Mouse (Mus musculus) large intestine, adult 2 months (tissue): ENCODE data around the gene Tmc5. TPM values are rescaled to one million over a fixed set of nuclear protein-coding genes. Genes with fewer than 3 reads are reported as not detected.
A peak's percentile ranks its signal among the peaks of the same experiment; 100 is the strongest.

ENCODE experiments used
- DNase-seq: peaks from one replicate; pipeline ENCODE4 v3.0.0-alpha.2; 2012; ENCODE audit warnings: low read depth, low spot score
- WGBS: fragments of 180-500 bp; shearing (Covaris S2); methylation state at CpG from one replicate; pipeline ENCODE4 v1.1.7; 2018; 5-methylcytosine and 5-hydroxymethylcytosine counted together
- polyA plus RNA-seq: library from polyadenylated mRNA; depleted of rRNA; stranded (reverse); fragments of >200 nt; gene quantifications from 2 replicates; pipeline ENCODE4 v1.2.3, GENCODE M21; 2012

The Tmc5 gene
- polyA plus RNA-seq, 1 experiment: 55.6 TPM

DNA sequence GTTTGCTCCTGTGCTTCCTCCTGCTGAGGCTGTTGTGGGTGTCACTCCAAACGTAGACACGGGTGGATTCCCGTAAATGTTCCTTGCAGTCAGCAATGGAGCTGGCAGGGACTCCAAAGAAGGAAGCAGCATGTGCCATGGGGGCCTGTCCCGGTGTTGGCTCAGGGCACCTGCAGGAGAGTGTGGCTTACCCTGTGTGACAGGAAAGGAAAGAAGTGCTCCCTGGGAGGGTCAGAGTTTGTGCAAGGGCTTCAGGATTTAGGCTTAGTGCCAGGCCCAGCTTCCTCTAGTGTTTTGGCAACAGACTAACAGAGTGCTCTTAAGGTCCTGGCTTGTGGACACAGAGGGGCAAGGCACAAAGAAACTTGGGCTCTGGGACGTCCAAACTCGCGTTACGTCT, 7.7 kb downstream of the Tmc5 start:
- DNase-seq: no peak

DNA sequence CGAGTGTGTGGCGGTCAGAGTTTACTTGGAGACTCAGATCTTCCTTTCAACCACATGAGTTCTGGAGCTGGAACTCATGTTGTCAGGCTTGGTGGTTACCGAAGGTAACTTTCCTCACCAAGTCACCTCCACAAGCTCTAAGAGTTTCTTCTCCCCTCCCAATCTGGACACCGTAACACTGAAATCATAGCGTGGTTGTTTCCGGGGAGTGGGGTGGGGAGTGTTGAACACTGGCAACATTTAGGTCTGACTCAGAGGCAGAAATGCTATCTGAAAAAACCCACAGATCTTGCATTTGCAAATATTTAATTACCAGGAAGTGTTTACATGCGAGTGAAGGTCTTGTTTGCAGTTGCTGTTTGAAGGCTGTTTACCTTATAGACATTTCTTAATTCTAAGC, 12.7 kb downstream of the Tmc5 start:
- WGBS: 73% methylated on average over 7 of the region's 7 CpGs
- DNase-seq: no peak

More for the DNA sequence above, 7.7 kb downstream of the Tmc5 start:
- 14% methylated on average over 8 of the region's 8 CpGs for WGBS

DNA sequence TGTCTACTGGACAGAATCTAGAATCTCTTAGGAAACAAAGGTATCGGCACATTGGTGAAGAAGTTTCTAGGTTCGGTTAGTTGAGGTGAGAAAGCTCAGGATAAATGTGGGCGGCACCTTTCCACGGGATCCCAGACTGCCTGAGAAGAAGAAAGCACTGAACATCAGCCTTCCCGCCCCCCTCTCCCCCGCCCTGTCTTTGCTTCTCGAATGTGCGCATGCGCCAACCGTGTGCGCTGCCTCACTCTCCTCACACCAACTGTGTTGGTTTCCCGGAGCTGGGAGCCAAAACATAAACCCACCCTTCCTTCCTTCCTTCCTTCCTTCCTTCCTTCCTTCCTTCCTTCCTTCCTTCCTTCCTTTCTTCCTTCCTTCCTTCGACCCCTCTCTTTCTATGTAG, 13.6 kb downstream of the Tmc5 start:
- 81% methylated on average over 13 of the region's 13 CpGs for WGBS
- DNase-seq: no peak

DNA sequence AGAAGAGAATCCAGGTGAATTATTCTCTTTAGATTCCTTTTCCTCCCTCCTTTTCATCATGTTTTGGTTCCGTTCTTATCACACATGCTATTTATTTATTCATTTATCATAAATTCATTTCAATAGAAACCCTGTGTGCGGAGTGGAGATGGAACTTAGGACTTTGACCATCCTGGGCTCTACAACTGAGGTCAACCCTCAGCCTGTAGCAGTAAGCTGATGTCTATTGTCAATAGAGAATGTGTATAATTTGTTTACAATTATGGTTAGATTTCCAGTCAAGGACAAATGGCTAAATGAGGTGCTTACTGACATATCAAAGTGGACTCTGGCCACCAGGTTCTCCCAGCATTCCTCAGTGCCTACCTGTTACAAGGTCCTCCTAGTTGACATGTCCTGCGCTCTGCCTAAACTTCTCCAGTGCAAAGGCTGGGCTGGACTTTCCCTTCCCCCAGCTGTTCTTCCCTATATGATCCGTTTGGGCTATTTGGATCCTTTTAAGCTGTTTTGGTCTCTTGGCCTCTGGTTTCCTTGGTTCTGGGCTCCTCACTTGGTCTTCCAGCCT, 14.2 kb downstream of the Tmc5 start:
- 46% methylated on average over 4 of the region's 4 CpGs for WGBS
- DNase-seq: no peak

- 46% methylated on average over 8 of the region's 8 CpGs for WGBS
- DNase-seq: no peak
Observed at GRCm38 (mm10) chr7:118611933-118612332, 14.8 kb downstream of the Tmc5 start.

DNA sequence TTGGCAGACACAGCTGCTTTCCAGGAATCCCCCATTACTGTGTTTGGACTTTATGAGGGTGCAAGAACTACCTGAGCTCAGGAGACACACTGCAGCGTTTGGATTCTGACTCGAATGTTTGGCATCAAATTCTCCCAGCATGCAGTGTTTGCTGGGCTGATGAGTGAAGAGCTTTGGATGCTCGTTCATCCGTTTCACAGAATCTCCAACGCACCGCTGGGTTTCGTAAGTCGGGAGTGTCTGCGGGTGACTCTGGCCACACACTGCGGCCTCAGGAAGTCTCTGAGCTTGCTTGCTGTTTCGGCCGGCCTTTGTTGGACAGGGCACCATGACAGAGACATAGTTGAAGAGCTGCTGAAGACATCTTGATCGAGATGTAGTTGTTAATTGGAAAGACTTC, 17.0 kb downstream of the Tmc5 start:
- 77% methylated on average over 13 of the region's 13 CpGs for WGBS
- DNase-seq: no peak

- no peak for DNase-seq
- WGBS: 59% methylated on average over 5 of the region's 5 CpGs
Observed at GRCm38 (mm10) chr7:118618104-118618503, 21.0 kb downstream of the Tmc5 start.

- 44% methylated on average over 7 of the region's 7 CpGs for WGBS
- DNase-seq: no peak
Observed at GRCm38 (mm10) chr7:118620243-118620906, 23.3 kb downstream of the Tmc5 start.

DNA sequence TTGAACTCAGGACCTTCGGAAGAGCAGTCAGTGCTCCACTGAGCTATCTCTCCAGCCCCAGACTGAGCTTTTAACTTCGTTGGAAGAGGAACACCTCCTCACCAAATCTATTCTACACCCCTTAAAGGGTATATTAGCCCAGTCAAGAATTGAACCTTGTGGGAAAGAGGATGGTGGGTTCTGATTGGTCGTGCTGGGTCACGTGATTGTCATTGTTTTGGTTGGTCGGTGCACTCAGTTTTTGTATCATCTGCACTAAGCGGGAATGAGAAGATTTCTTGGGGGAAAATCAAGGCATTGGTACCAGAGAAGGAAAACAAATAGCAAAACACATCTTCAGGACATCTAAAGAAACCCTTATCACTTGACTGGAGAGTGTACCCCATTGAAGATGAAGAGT, 24.0 kb downstream of the Tmc5 start:
- 85% methylated on average over 6 of the region's 6 CpGs for WGBS
- no peak for DNase-seq

GRCm38 (mm10) chr7:118627550-118628298, 30.6 kb downstream of the Tmc5 start:
- no peak for DNase-seq
- 52% methylated on average over 13 of the region's 13 CpGs for WGBS

- DNase-seq: no peak
- 88% methylated on average over 9 of the region's 9 CpGs for WGBS
Observed at GRCm38 (mm10) chr7:118633094-118633493, 36.0 kb downstream of the Tmc5 start.

GRCm38 (mm10) chr7:118633951-118634350, 36.9 kb downstream of the Tmc5 start:
- WGBS: 92% methylated on average over 7 of the region's 7 CpGs
- no peak for DNase-seq

- WGBS: 46% methylated on average over 4 of the region's 4 CpGs
- no peak for DNase-seq
Observed at GRCm38 (mm10) chr7:118637466-118637865, 40.4 kb downstream of the Tmc5 start.

- 85% methylated on average over 1 of the region's 1 CpGs for WGBS
- DNase-seq: no peak
Observed at GRCm38 (mm10) chr7:118646237-118646636, 49.1 kb downstream of the Tmc5 start.

DNA sequence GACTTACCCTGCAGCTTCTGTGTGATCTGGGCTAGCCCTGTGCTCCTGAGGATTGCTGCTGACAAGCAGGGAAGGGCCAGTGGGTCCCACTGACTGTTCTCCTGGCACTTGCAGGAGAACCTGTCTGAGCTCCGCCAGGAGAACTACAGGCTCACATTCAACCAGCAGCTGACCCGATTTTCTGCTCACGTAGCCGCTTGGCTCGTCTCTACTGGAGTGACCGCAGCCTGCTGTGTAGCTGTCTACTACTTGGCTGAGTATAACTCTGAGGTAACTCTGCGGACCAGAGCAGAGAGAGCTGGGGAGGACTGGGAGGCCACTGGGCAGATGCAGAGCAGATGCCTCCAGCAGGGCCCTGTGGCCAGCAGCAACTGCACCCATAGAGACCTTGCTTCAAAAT, 52.2 kb downstream of the Tmc5 start:
- WGBS: 86% methylated on average over 7 of the region's 7 CpGs
- DNase-seq: no peak

DNA sequence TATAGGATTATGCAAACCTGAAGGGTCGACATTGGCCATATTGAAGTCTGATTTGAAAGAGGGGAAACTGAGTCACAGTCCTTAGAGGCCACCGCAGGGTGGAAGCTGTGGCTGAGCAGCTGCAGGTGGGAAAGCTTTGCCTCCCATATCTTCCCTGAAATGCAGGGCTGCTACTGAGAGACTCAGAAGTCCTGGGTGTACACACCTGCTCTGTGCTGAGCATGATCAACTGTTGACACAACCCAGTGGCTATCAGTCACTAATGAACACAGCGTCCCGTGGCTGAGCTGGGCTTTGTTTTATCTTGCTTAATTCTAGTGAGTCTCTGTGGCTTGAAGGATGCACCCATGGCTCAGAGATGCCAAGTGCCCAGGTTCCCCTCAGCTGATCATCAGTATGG, 53.0 kb downstream of the Tmc5 start:
- no peak for DNase-seq

GRCm38 (mm10) chr7:118650891-118651290, 53.8 kb downstream of the Tmc5 start:
- WGBS: 84% methylated on average over 1 of the region's 1 CpGs
- no peak for DNase-seq

More for the DNA sequence above, 53.0 kb downstream of the Tmc5 start:
- 83% methylated on average over 4 of the region's 4 CpGs for WGBS

DNA sequence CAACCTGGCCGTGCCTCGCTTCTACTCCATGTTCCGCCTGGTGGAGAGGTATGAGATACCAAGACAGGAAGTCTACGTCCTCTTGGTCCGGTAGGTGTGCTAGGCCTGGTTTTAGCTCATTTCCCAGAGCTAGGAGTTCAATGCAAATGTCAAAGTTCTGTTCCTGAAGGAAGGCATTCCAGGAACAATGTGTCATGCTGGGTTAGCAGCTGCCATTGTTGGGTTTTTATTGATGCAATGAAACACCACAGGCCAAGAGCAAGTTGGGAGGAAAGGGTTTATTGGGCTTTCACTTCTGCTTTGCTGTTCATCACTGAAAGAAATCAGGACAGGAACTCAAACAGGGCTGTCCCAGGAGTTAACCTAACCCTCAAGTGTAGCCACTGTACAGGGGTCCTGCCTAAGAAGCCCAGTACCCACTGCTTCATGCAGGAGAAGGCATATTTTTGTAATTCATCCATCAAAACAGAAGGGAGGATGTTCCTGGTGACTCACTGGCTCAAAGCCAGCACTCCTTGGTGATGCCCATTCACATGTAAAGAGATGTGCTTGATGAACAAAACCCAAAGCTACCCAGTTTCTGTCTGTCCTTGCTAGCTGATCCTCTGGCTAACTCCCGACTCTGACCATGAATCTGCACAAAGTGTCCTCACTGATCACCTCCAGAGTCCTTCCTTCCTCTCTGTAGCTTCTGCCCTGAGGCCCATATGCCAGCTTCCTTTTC, 55.6 kb downstream of the Tmc5 start:
- peak; percentile 48 for DNase-seq
- 57% methylated on average over 6 of the region's 6 CpGs for WGBS

- no peak for DNase-seq
- 67% methylated on average over 6 of the region's 6 CpGs for WGBS
Observed at GRCm38 (mm10) chr7:118656730-118657129, 59.6 kb downstream of the Tmc5 start.

GRCm38 (mm10) chr7:118667773-118668172, 70.7 kb downstream of the Tmc5 start:
- no peak for DNase-seq
- 96% methylated on average over 2 of the region's 2 CpGs for WGBS
